Mouse (Mus musculus): ENCODE data around the gene Slc37a4.

Slc37a4 gene

DNA sequence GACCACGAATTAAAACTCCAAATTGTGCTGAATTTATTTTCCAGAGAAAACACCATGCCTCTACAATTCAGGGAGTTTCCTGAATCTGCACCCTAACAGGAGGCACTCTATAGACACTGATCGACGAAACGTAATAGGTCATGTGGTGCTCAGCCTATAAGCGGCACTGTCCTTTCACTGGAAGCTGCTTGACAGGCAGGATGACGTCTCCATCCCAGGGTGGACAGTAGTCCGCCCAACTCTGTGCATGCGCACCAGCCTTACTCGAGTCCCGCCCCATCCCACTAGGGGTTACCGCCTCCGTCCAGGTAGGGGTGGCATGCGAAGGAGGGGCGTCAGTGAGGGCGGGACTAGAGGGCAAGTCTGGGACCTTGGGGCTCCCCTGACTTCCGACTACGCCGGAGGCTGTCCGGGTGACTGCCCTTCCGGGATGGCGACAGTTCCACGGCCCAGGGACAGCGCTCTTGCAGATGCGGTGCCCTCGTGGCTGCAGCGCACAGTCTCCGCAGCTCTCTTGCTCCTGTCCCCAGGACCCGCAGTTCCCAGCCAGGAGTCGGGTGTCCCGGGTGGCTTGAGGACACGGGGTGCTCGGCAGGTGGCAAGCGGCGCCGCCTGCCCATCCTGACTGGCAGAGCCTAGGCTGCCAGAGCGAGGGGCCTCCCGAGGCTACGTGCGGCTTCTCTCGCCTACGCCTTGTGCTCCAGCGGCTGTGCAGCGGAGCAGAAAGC lies at the start of gene Slc37a4:
Gene Slc37a4 (plus strand): TSS at position 169 of the 728 bp plus-strand sequence.
- POLR2A ChIA-PET: interaction anchor here (0.5 to 7.2 kb wide), 54 partner anchors 8 to 659 kb away, joined by 3 to 101 read pairs (median 6); partner anchors contain the start of genes Ccdc84 (in 3 of the 4), H2afx (in 3 of the 4), Hyou1 (in 3 of the 4) and Rps25 (in 3 of the 4)
- CTCF ChIA-PET: interaction anchor here in 3 of 4 experiments (0.5 to 1.2 kb wide), 6 partner anchors 19 to 280 kb away, joined by 3 to 8 read pairs (median 3); partner anchors contain the start of genes Ccdc84 (in 1 of the 3) and Vps11 (in 1 of the 3)

DNA sequence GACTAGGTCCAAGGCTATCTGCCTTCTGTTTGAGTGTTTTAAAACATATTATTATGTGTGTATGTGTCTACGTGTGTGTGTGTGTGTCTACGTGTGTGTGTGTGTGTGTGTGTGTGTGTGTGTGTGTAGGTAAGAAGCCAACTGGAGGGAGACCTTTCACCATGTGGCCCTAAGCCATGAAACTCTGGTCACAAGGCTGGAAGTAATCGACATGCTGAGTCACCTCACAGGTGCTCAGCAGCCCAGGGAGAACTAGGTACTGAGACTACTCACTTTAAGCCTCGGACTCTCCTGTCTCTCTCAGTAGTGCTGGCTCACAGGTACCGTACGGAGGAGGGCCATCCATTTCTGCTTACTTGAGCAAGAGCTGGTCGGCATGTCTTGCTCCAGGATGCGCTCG lies 49.5 kb upstream of the Slc37a4 start:
- POLR2A ChIA-PET: interaction anchor here (0.5 to 8.5 kb wide), 34 partner anchors 8 to 550 kb away, joined by 3 to 446 read pairs (median 6); partner anchors contain the start of genes H2afx (in 4 of the 4), Hyou1 (in 3 of the 4), C2cd2l (in 2 of the 4) and Ccdc84 (in 2 of the 4)
- CTCF ChIA-PET: interaction anchor here in 2 of 4 experiments (0.6 to 2.9 kb wide), 5 partner anchors 8 to 36 kb away, joined by 3 to 12 read pairs (median 5); partner anchors contain the start of gene Vps11 (in 1 of the 2)

GRCm38 (mm10) chr9:44347621-44348020 lies 49.0 kb upstream of the Slc37a4 start:
- POLR2A ChIA-PET: interaction anchor here (0.5 to 8.5 kb wide), 27 partner anchors 8 to 550 kb away, joined by 3 to 446 read pairs (median 6); partner anchors contain the start of genes H2afx (in 4 of the 4), Hyou1 (in 3 of the 4), Vps11 (in 3 of the 4) and C2cd2l (in 2 of the 4)
- CTCF ChIA-PET: interaction anchor here in 1 of 4 experiments (0.7 to 2.9 kb wide), 5 partner anchors 9 to 363 kb away, joined by 3 to 12 read pairs (median 3); partner anchors contain the start of gene Vps11

DNA sequence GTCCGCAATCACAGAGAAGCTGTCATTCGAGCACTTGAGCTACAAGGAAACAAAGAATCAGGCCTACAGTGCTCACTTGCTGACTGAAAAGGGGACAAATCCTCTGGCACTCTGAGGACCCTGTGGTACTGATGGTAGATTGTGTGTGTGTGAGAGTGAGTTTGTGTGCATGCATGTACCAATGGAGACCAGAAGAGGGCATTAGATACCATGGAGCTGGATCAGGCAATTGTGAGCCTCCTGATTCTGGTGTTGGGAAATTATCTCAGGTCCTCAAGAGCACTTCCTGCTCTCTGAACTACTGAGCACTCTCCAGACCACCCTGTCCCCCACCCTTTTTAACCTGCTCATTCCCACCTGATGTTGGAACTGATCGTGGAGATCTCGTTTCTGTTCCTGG lies 48.1 kb upstream of the Slc37a4 start:
- POLR2A ChIA-PET: interaction anchor here (0.5 to 8.5 kb wide), 23 partner anchors 9 to 222 kb away, joined by 3 to 446 read pairs (median 5); partner anchors contain the start of genes H2afx (in 4 of the 4), Vps11 (in 3 of the 4), Hyou1 (in 2 of the 4) and Dpagt1 (in 1 of the 4)
- CTCF ChIA-PET: interaction anchor here (0.5 to 2.5 kb wide), 15 partner anchors 10 to 1495 kb away, joined by 3 to 8 read pairs (median 3); partner anchors contain the start of genes H2afx (in 2 of the 4) and Vps11 (in 2 of the 4)

- ChIA-PET CTCF (interaction anchor here in 2 of 4 experiments (0.6 to 1.0 kb wide), 2 partner anchors 10 to 225 kb away, joined by 3 to 4 read pairs; partner anchors contain the start of gene Vps11 (in 1 of the 2)), POLR2A (interaction anchor here in 3 of 4 experiments (0.6 to 6.3 kb wide), 8 partner anchors 10 to 37 kb away, joined by 3 to 82 read pairs (median 12); partner anchors contain the start of genes H2afx (in 2 of the 3), Vps11 (in 2 of the 3), C2cd2l (in 1 of the 3) and Dpagt1 (in 1 of the 3))
These were observed 45.3 kb upstream of the Slc37a4 start for GRCm38 (mm10) chr9:44351396-44351795.

DNA sequence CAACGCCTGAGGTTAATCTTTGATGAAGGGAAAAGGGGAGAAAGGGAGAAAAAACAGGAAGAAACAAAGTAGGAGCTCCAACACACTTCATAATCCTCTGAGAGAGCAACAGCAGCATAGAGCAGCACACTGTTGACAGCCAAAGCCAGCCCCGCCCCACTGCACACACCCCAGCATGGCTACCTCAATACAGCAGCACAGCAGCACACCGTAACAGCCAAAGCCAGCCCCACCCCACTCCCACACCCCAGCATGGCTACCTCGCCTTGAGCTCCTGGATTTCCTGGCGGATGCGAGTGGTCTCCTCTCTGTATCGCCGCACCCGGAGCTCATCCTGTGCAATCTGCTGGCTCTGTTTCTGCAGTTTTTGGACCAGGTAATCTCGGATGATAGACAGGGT lies 44.3 kb upstream of the Slc37a4 start:
- ChIA-PET POLR2A (interaction anchor here (0.6 to 6.3 kb wide), 25 partner anchors 8 to 238 kb away, joined by 3 to 82 read pairs (median 6); partner anchors contain the start of genes C2cd2l (in 3 of the 4), H2afx (in 3 of the 4), Vps11 (in 3 of the 4) and Dpagt1 (in 2 of the 4)), CTCF (interaction anchor here in 3 of 4 experiments (0.6 to 2.7 kb wide), 5 partner anchors 9 to 278 kb away, joined by 3 to 14 read pairs (median 3); partner anchors contain the start of gene Vps11 (in 1 of the 3))

DNA sequence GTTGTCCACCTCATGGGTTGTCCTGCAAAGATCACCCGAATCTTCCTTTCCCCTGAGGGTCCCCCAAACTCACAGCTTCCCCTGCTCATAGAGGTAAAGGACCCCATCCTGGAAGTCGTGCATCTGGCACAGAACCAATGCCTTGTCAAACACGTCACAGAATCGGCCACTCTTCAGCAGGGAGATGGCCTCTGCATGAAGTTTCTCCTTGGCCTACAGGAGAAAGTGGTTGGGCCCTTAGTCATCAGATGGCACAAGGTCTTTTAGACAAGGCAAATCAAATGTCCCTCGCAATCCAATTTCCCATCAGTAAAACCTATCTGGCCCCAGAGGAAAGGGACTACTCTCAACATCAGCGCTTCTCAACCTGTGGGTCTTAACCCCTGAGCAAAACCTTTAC lies 43.5 kb upstream of the Slc37a4 start:
- POLR2A ChIA-PET: interaction anchor here (0.6 to 6.3 kb wide), 32 partner anchors 8 to 244 kb away, joined by 3 to 82 read pairs (median 4); partner anchors contain the start of genes C2cd2l (in 3 of the 4), H2afx (in 3 of the 4), Vps11 (in 3 of the 4) and Dpagt1 (in 2 of the 4)
- CTCF ChIA-PET: interaction anchor here in 2 of 4 experiments (0.7 to 2.7 kb wide), 7 partner anchors 9 to 234 kb away, joined by 3 to 14 read pairs (median 3); partner anchors contain the start of genes Hmbs (in 1 of the 2), Hyou1 (in 1 of the 2) and Vps11 (in 1 of the 2)

GRCm38 (mm10) chr9:44357207-44357606 lies 39.4 kb upstream of the Slc37a4 start:
- POLR2A ChIA-PET: interaction anchor here in 1 of 4 experiments (5.9 to 8.7 kb wide), 2 partner anchors 12 to 21 kb away, joined by 100 to 120 read pairs; partner anchors contain the start of genes H2afx and Hmbs
- CTCF ChIA-PET: no interaction called here

DNA sequence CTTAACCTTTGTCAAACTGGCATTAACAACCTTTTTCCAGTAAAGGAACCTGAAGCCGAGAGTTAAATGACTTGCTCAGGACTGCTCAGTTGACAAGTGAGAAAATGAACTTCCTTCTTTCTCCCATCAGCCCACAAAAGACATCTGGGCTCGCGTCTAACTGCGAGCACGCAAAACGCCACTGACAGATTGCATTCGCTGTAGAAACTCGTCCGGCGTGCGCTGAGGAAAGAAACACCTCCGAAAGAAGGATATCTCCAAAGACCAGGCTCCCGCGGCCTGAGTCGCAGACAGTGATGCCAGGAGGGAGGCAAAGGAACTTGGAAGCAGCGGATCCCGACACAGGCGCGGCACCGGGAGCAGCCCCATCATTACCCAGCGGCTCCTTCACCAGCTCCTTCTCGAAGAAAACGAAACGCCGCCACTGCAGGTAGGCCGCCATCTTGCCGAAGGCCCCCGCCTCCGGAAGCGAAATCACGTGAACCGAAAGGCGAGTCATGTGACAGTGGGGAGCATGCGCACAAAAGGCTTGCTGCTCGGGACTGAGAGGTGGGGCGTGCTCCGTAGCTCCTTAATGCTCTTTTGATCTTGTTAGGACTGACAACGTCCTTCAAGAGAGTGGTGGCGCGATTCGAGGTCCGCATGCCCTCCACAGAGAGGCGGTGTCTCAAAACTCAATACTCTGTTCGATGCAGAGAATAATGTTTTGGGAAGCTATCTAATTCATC lies 35.3 kb upstream of the Slc37a4 start, which contains the start of gene Vps11:
Gene Vps11 (minus strand): TSS at position 481 of the 728 bp plus-strand sequence.
- CTCF ChIA-PET: interaction anchor here (0.5 to 2.6 kb wide), 71 partner anchors 8 to 965 kb away, joined by 3 to 29 read pairs (median 4); partner anchors contain the start of genes Hmbs (in 3 of the 4), Hyou1 (in 3 of the 4), Bcl9l (in 2 of the 4) and Cbl (in 2 of the 4)

DNA sequence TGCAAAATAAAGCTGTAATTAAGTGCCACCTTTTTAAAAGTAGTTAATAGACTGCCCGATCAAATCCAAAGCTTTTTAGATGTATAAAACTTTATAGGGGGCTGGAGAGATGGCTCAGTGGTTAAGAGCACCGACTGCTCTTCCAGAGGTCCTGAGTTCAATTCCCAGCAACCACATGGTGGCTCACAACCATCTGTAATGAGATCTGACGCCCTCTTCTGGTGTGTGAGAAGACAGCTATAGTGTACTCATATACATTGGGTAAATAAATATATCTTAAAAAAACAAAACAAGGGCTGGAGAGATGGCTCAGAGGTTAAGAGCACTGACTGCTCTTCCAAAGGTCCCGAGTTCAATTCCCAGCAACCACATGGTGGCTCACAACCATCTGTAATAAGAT lies 34.7 kb upstream of the Slc37a4 start:
- ChIA-PET POLR2A (interaction anchor here (0.6 to 8.7 kb wide), 97 partner anchors 8 to 1677 kb away, joined by 3 to 120 read pairs (median 5); partner anchors contain the start of genes Hyou1 (in 4 of the 4), Cbl (in 3 of the 4), Dpagt1 (in 3 of the 4) and H2afx (in 3 of the 4)), CTCF (interaction anchor here (0.6 to 2.6 kb wide), 61 partner anchors 9 to 965 kb away, joined by 3 to 29 read pairs (median 4); partner anchors contain the start of genes Hyou1 (in 3 of the 4), Bcl9l (in 2 of the 4), H2afx (in 2 of the 4) and Hmbs (in 2 of the 4))

More for the DNA sequence above, 35.3 kb upstream of the Slc37a4 start, which contains the start of gene Vps11:
- POLR2A ChIA-PET: interaction anchor here (0.6 to 8.7 kb wide), 113 partner anchors 7 to 1677 kb away, joined by 3 to 120 read pairs (median 4); partner anchors contain the start of genes Hyou1 (in 4 of the 4), C2cd2l (in 3 of the 4), Cbl (in 3 of the 4) and Dpagt1 (in 3 of the 4)

- ChIA-PET POLR2A (interaction anchor here in 3 of 4 experiments (0.5 to 8.7 kb wide), 19 partner anchors 9 to 307 kb away, joined by 3 to 120 read pairs (median 3); partner anchors contain the start of genes Hyou1 (in 3 of the 3), H2afx (in 2 of the 3), Dpagt1 (in 1 of the 3) and Hmbs (in 1 of the 3)), CTCF (interaction anchor here in 3 of 4 experiments (0.5 to 2.0 kb wide), 17 partner anchors 9 to 291 kb away, joined by 3 to 18 read pairs (median 3); partner anchors contain the start of genes Hmbs (in 2 of the 3), Hyou1 (in 2 of the 3) and Ccdc84 (in 1 of the 3))
These were observed 32.2 kb upstream of the Slc37a4 start for GRCm38 (mm10) chr9:44364480-44364879.

DNA sequence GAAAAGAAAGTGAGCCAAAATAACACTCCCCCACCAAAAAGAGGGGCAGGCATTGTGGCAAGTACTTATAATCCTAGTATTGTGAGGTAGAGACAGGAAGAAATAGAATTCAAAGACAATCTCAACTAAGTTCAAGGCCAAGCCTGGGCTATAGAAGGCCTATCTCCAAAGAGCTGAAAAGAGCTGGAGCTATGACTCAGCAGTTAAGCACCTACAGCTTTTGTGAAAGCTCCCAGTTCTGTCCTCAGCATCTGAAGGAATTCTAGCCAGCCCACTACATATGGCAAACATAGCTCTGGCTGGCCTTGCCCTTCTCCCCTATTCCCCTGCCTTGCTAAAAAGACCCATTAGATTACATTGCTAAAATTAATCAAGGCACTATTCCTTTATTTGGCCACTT lies 23.3 kb upstream of the Slc37a4 start:
- POLR2A ChIA-PET: interaction anchor here in 2 of 4 experiments (0.9 to 1.6 kb wide), 4 partner anchors 9 to 12 kb away, joined by 3 to 9 read pairs (median 5); partner anchors contain the start of gene Vps11 (in 2 of the 2)
- CTCF ChIA-PET: interaction anchor here in 1 of 4 experiments (0.6 to 1.2 kb wide), 3 partner anchors 9 to 213 kb away, joined by 3 to 18 read pairs (median 8); partner anchors contain the start of gene Vps11

DNA sequence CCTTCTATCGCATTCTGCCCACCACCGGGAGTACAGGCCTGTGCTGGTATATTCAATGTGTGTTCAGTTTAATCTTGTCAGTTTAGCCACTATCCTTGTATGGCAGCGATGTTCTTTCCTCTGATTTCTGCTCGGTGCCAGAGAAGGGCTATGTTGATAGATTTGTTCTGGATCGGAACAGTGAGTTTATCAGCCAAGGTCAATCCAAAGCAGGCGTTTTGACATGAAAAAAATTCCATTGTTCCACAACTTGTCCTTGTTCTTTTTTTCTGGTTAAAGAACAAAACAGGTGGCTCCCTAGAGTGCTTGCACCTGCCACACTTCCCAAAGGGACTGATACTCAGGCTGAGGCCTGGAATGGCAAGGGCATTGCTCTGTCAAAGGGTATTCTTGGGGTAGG lies 20.5 kb upstream of the Slc37a4 start:
- CTCF ChIA-PET: no interaction called here
- POLR2A ChIA-PET: interaction anchor here in 2 of 4 experiments (0.6 to 12.1 kb wide), 7 partner anchors 8 to 177 kb away, joined by 3 to 160 read pairs (median 13); partner anchors contain the start of genes H2afx (in 2 of the 2), Rps25 (in 1 of the 2), Trappc4 (in 1 of the 2) and Vps11 (in 1 of the 2)

- CTCF ChIA-PET: interaction anchor here in 2 of 4 experiments (0.6 to 1.3 kb wide), 4 partner anchors 13 to 1420 kb away, joined by 3 to 4 read pairs (median 3); partner anchors contain the start of gene Slc37a4 (in 1 of the 2)
- POLR2A ChIA-PET: interaction anchor here (0.6 to 12.1 kb wide), 15 partner anchors 11 to 128 kb away, joined by 3 to 160 read pairs (median 3); partner anchors contain the start of genes Vps11 (in 2 of the 4), H2afx (in 1 of the 4), Rps25 (in 1 of the 4) and Slc37a4 (in 1 of the 4)
These were observed 19.3 kb upstream of the Slc37a4 start for GRCm38 (mm10) chr9:44377335-44377734.

- POLR2A ChIA-PET: interaction anchor here in 3 of 4 experiments (0.5 to 12.1 kb wide), 66 partner anchors 10 to 389 kb away, joined by 3 to 160 read pairs (median 10); partner anchors contain the start of genes Cbl (in 3 of the 3), H2afx (in 3 of the 3), Hmbs (in 3 of the 3) and Slc37a4 (in 3 of the 3)
- CTCF ChIA-PET: interaction anchor here in 3 of 4 experiments (0.9 to 2.0 kb wide), 11 partner anchors 10 to 284 kb away, joined by 3 to 29 read pairs (median 6); partner anchors contain the start of genes C2cd2l (in 1 of the 3), Ccdc84 (in 1 of the 3) and Vps11 (in 1 of the 3)
These were observed 18.4 kb upstream of the Slc37a4 start for GRCm38 (mm10) chr9:44378153-44378730.

Measured in embryonic stem cell, embryonic (primary cell).